Mouse (Mus musculus) midbrain, embryonic 11.5 days (tissue): ENCODE results near the gene Arhgap28. TPM values are rescaled to one million over a fixed set of nuclear protein-coding genes. Genes with fewer than 3 reads are reported as not detected.

ENCODE experiments used
- ATAC-seq: fragments of 200-750 bp; cut with Nextera tagmentation; 2 replicates; pipeline ENCODE4 v1.8.0; 2017; ENCODE audit warnings: moderate TSS enrichment, moderate library complexity; ENCODE audit not compliant: low FRiP score
- DNase-seq: peaks from one replicate; pipeline ENCODE4 v3.0.0; 2015; ENCODE audit warnings: low spot score; ENCODE audit errors: missing footprints
- H3K27ac ChIP-seq: fragments of 300-500 bp; sonication (generic); 2 replicates; pipeline ENCODE4 v1.5.1; 2014; ENCODE audit warnings: low read depth, low read length
- H3K27me3 ChIP-seq: fragments of 300-500 bp; sonication (generic); 2 replicates; pipeline ENCODE4 v1.6.1; 2014; ENCODE audit warnings: mild to moderate bottlenecking, low read length, moderate library complexity, mixed read lengths; ENCODE audit not compliant: control insufficient read depth, insufficient read depth
- H3K36me3 ChIP-seq: fragments of 300-500 bp; sonication (generic); 2 replicates; pipeline ENCODE4 v1.6.1; 2014; ENCODE audit warnings: mild to moderate bottlenecking, low read length, moderate library complexity, mixed read lengths; ENCODE audit not compliant: control insufficient read depth, insufficient read depth
- H3K4me1 ChIP-seq: fragments of 300-500 bp; sonication (generic); 2 replicates; pipeline ENCODE4 v1.6.1; 2014; ENCODE audit warnings: low read length; ENCODE audit not compliant: control insufficient read depth, insufficient read depth
- H3K4me2 ChIP-seq: fragments of 300-500 bp; sonication (generic); 2 replicates; pipeline ENCODE4 v1.6.1; 2014; ENCODE audit warnings: mild to moderate bottlenecking, moderate library complexity
- H3K4me3 ChIP-seq: fragments of 300-500 bp; sonication (generic); 2 replicates; pipeline ENCODE4 v1.5.1; 2014; ENCODE audit warnings: low read depth, low read length
- H3K9ac ChIP-seq: fragments of 300-500 bp; sonication (generic); 2 replicates; pipeline ENCODE4 v1.6.1; 2014; ENCODE audit warnings: low read length
- H3K9me3 ChIP-seq: fragments of 300-500 bp; sonication (generic); 2 replicates; pipeline ENCODE4 v1.6.1; 2016; ENCODE audit warnings: low read length; ENCODE audit not compliant: control insufficient read depth
- WGBS: fragments of 180-500 bp; shearing (Covaris S2); extraction: QIAGEN DNeasy Blood & Tissue Kit; methylation state at CpG from one replicate; pipeline ENCODE4 v1.1.7; 2014; 5-methylcytosine and 5-hydroxymethylcytosine counted together
- polyA plus RNA-seq: library from polyadenylated mRNA; unstranded; fragments of >200 nt; fragmentation: Nextera tagmentation; extraction: Ambion mirVana; gene quantifications from 2 replicates; pipeline ENCODE4 v1.2.1, GENCODE M21; 2014

Arhgap28 gene
- polyA plus RNA-seq, 1 experiment from 2014 or later, result 21.7 TPM

DNA sequence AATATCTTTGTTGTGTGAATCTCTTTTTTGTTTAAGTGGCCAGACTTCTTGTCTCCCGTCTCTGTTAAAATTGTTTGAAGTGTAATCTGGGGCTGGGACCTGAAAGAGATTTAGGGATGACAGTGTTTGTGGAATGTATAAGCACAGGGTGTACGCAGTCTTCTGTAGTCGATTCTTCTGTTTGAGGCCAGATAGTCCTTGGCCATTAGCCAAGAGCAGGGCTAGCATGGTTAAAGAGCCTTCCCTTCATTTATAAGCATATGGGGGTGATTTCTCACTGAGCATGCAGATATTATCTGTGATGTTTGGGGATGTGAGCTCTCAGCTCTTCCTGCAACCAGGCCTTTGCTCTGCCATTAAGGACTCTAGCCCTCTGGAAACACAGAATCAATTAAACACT is 13.2 kb upstream of the Arhgap28 start:
- H3K4me1 ChIP-seq, result no peaks in the 10 kb centered on the region
- no peaks in the 10 kb centered on the region for H3K9me3 ChIP-seq
- no peak for ATAC-seq
- H3K4me2 ChIP-seq, result no peak overlapping the region
- no peak overlapping the region for H3K27ac ChIP-seq
- no peak overlapping the region for H3K4me3 ChIP-seq
- no peak for DNase-seq
- H3K36me3 ChIP-seq, result no peaks in the 10 kb centered on the region
- H3K27me3 ChIP-seq, result no peaks in the 10 kb centered on the region
- H3K9ac ChIP-seq, result no peak overlapping the region
- WGBS, result 79% methylated on average over 3 of the region's 3 CpGs

GRCm38 (mm10) chr17:68011606-68012005 is 7.7 kb upstream of the Arhgap28 start:
- 84% methylated on average over 5 of the region's 5 CpGs for WGBS
- DNase-seq (no peak), ATAC-seq (no peak)
- H3K4me2 ChIP-seq, result no peak overlapping the region
- no peak overlapping the region for H3K9ac ChIP-seq
- no peaks in the 10 kb centered on the region; the same call in 1 of the 2 replicates for H3K9me3 ChIP-seq
- H3K36me3 ChIP-seq, result no peaks in the 10 kb centered on the region
- no peaks in the 10 kb centered on the region for H3K4me1 ChIP-seq
- no peaks in the 10 kb centered on the region for H3K27me3 ChIP-seq
- no peak overlapping the region for H3K4me3 ChIP-seq
- no peak overlapping the region for H3K27ac ChIP-seq

GRCm38 (mm10) chr17:68010041-68010440 is 6.1 kb upstream of the Arhgap28 start:
- no peaks in the 10 kb centered on the region for H3K36me3 ChIP-seq
- H3K9ac ChIP-seq, result no peak overlapping the region
- H3K4me3 ChIP-seq, result no peak overlapping the region
- no peaks in the 10 kb centered on the region; the same call in 1 of the 2 replicates for H3K9me3 ChIP-seq
- DNase-seq, result no peak
- ATAC-seq, result no peak
- no peak overlapping the region for H3K27ac ChIP-seq
- 95% methylated on average over 5 of the region's 5 CpGs for WGBS
- no peaks in the 10 kb centered on the region for H3K27me3 ChIP-seq
- H3K4me2 ChIP-seq, result no peak overlapping the region
- no peaks in the 10 kb centered on the region for H3K4me1 ChIP-seq

DNA sequence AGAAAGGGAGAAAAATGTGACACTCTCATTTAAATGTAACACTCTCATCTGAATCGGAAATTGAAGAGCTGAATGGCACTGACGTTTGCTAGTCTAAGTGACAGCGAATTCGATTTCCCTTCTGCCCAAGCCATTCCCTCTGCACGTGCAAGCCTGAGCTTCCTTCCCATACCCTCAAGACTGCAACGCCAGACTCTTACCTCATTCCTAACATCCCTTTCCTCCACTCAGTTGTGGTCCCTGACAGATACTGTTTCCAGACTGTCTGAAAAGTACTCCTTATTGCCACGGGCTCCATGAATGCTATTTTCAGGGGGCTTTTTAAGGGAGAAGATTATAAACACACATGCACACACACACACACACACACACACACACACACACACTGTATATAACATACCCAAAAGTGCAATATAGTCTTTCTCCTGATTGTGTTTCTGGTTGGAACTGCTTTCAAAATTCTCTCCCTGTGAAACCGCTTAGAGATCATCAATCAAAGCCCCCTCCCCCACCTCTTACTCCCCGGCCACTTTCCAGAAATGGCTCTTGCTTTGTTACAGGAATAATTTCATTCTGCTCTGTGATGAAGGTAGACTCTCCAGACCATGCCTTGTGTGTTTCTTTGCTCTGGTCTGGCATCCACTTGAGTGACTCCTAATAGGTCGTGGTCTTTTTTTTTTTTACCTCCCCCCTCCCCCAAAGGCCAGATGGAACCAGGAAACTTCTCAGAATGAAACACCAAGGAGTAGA is 836 bp upstream of the Arhgap28 start:
- peak; percentile 15 for ATAC-seq
- Histone ChIP-seq H3K4me3 (peak overlapping the region; percentile 66), H3K4me1 (no peaks in the 10 kb centered on the region; the same call in 1 of the 2 replicates), H3K9ac (peak overlapping the region; percentile 77), H3K27me3 (no peaks in the 10 kb centered on the region), H3K9me3 (no peaks in the 10 kb centered on the region), H3K27ac (peak overlapping the region; percentile 21; the same call in 1 of the 2 replicates), H3K4me2 (peak overlapping the region; percentile 71), H3K36me3 (no peaks in the 10 kb centered on the region)
- no peak for DNase-seq
- 18% methylated on average over 10 of the region's 10 CpGs for WGBS

GRCm38 (mm10) chr17:68002608-68003595 is 1.0 kb downstream of the Arhgap28 start:
- ATAC-seq (no peak), DNase-seq (peak; percentile 91)
- Histone ChIP-seq H3K9ac (no peak overlapping the region), H3K4me1 (no peaks in the 10 kb centered on the region; the same call in 1 of the 2 replicates), H3K36me3 (no peaks in the 10 kb centered on the region), H3K4me3 (peak overlapping the region; percentile 66), H3K27me3 (no peaks in the 10 kb centered on the region), H3K9me3 (no peaks in the 10 kb centered on the region), H3K4me2 (peak overlapping the region; percentile 71), H3K27ac (no peak overlapping the region)
- 48% methylated on average over 17 of the region's 17 CpGs for WGBS

GRCm38 (mm10) chr17:67999801-68000200 is 4.1 kb downstream of the Arhgap28 start:
- Histone ChIP-seq H3K27ac (no peak overlapping the region), H3K4me1 (peaks cover 8% of the 10 kb centered on the region; the same call in 1 of the 2 replicates), H3K9me3 (no peaks in the 10 kb centered on the region), H3K4me2 (no peak overlapping the region), H3K4me3 (no peak overlapping the region), H3K9ac (no peak overlapping the region), H3K36me3 (no peaks in the 10 kb centered on the region), H3K27me3 (no peaks in the 10 kb centered on the region)
- DNase-seq (no peak), ATAC-seq (no peak)
- 65% methylated on average over 8 of the region's 8 CpGs for WGBS

DNA sequence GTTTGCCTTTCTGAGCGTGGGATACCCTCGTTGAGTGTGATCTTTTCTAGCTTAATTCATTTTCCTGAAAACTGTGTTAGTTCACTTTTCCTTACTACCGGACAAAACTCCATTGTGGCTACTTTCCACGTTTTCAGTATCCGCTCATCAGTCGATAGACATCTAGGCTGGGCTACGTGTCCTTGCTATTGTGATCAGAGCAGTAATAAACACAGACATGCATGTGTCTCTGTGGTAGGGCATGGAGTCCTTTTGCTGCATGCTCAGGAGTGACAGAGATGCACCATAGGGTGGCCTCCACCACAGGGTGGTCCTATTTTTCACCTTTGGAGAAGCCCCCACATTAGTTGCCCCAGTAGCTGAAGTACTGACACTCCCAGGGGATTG is 7.2 kb downstream of the Arhgap28 start:
- Histone ChIP-seq H3K27ac (no peak overlapping the region), H3K27me3 (no peaks in the 10 kb centered on the region), H3K4me3 (no peak overlapping the region), H3K9me3 (no peaks in the 10 kb centered on the region), H3K4me1 (peaks cover 8% of the 10 kb centered on the region; the same call in 1 of the 2 replicates), H3K9ac (no peak overlapping the region), H3K4me2 (no peak overlapping the region), H3K36me3 (no peaks in the 10 kb centered on the region)
- WGBS, result 79% methylated on average over 7 of the region's 7 CpGs
- DNase-seq (no peak), ATAC-seq (no peak)

DNA sequence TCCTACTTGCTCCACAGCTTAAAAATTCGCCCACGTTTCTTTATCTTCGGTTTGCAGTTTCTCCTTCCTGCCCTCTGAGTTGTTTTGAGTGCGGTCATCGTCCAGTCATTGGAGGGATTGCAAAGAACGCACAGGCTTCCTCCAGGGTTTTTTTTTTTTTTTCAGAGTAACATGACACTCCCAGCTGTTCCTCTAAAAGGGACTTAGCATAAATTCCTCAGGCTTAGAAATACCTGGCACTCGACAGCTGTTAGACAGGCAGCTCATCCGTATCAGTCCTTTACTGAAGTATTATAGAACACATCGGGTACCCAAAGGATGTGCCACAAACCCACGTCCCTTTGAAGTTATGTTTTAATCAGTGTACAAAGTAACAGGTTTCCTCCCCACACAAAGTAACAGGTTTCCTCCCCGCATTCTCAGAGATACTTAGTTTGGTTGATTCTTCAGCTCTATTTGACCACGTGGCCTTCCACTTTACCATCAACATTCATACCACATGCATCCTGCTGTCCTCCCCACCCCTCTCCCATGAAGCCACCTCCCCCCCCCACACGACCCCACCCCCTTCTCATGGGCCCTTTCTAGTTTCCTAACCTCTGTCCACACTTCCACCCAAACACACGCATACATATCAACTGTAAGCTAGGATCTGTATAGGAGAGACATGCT is 7.7 kb downstream of the Arhgap28 start:
- Histone ChIP-seq H3K27me3 (no peaks in the 10 kb centered on the region), H3K36me3 (no peaks in the 10 kb centered on the region), H3K4me1 (peaks cover 8% of the 10 kb centered on the region; the same call in 1 of the 2 replicates), H3K9ac (no peak overlapping the region), H3K27ac (no peak overlapping the region), H3K4me2 (peak overlapping the region; percentile 6; the same call in 1 of the 2 replicates), H3K4me3 (no peak overlapping the region), H3K9me3 (no peaks in the 10 kb centered on the region)
- DNase-seq, result peak; percentile 87
- 12% methylated on average over 14 of the region's 14 CpGs for WGBS
- ATAC-seq, result peak; percentile 49
